Comparison of ENCODE assay signal across 19 mouse cellular contexts in the genomic region with DNA sequence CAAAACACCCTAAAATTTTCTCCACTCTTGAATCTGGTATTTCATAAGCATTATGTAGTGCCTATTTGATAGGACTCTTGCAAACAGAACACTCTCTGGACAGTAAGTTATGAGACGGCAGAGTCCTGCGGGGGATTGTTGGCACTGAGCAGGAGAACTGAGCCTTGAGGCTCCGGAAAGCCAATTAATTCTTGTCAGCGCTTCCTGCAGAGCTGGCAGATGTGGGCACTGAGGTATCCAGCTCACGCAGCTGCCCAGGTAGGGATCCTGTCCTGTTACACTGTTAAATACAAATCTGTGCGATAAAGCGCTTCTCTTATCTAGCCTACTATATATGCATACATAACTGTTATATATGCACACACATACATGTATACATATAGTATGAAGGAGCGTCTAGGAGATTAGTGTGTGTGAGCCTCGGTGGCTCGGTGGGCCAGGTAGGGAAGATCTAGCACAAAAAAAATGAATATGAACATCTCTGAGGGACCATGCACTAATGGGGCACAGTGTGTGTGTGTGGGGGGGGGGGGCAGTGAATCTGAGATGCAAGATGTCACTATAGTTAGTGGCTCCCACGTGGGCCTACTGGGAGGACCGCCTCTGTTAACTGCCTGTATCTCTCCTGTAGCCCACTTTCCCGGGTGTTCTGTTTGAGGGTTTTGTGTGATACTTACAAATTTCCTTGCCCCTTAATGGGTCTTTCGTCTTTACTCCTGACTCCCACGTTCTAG.
DNase-seq lines count a peak whose midpoint lies in the region; ATAC-seq and TF ChIP-seq lines count a peak whose summit lies in the region.
"Had no signal": no experiment of that assay in that cellular context is flagged by ENCODE, and none has a peak within 500 bp of the region (broad histone marks: within the 10 kb centered on the region; RNA-seq: fewer than 3 reads in every experiment).

No protein-coding gene starts in this region.

- no peak for DNase-seq in hindbrain, embryonic 11.5 days (ENCODE audit: low spot score)
- peak; percentile 61 for DNase-seq in brain, embryonic 14.5 days (ENCODE audit: low read depth)
- DNase-seq in cerebellum, postnatal 14 days, result peak; percentile 27 to 33
- DNase-seq in midbrain, postnatal 0 days (ENCODE audit: low spot score), result peak; percentile 69
- no peak for DNase-seq in kidney, postnatal 10 days
- DNase-seq: adrenal gland, postnatal 10 days; heart, postnatal 14 days; kidney, adult 8-10 months; kidney, postnatal 36 days; liver; liver, postnatal 0 days; lung, postnatal 10 days; right cerebral cortex, postnatal 4 days; thymus, adult 2 months had no signal

- 65% methylated on average over 15 of the region's 15 CpGs for WGBS in hindbrain, embryonic 12.5 days
- WGBS in hindbrain, embryonic 11.5 days, result 72% methylated on average over 15 of the region's 15 CpGs
- WGBS in midbrain, postnatal 0 days, result 50% methylated on average over 15 of the region's 15 CpGs

- H3K4me3 ChIP-seq in hindbrain, embryonic 12.5 days, result no peak overlapping the region
- no peak overlapping the region for H3K4me3 ChIP-seq in hindbrain, embryonic 11.5 days (ENCODE audit: low read depth, low read length)
- H3K4me3 ChIP-seq in midbrain, postnatal 0 days (ENCODE audit: low read depth, low read length), result no peak overlapping the region
- H3K4me3 ChIP-seq: embryonic facial prominence, embryonic 10.5 days; forebrain, embryonic 12.5 days; heart, embryonic 12.5 days had no signal

- H3K4me2 ChIP-seq in hindbrain, embryonic 12.5 days (replicated peaks), result no peak overlapping the region
- no peak overlapping the region for H3K4me2 ChIP-seq in hindbrain, embryonic 11.5 days (replicated peaks; ENCODE audit: low read depth, low read length)
- H3K4me2 ChIP-seq in midbrain, postnatal 0 days (ENCODE audit: low read depth, low read length, poor library complexity, severe bottlenecking), result no peak overlapping the region
- H3K4me2 ChIP-seq: forebrain, embryonic 12.5 days; heart, embryonic 12.5 days had no signal

- no peak overlapping the region for H3K9ac ChIP-seq in hindbrain, embryonic 12.5 days
- H3K9ac ChIP-seq in hindbrain, embryonic 11.5 days (ENCODE audit: low read depth, low read length), result no peak overlapping the region
- no peak overlapping the region for H3K9ac ChIP-seq in midbrain, postnatal 0 days (replicated peaks; ENCODE audit: low read length, poor library complexity, severe bottlenecking)
- H3K9ac ChIP-seq: forebrain, embryonic 12.5 days; heart, embryonic 12.5 days; liver, postnatal 0 days had no signal

- TF ChIP-seq CTCF in brain, embryonic 14.5 days (IDR thresholded peaks at IDR 0.05; ENCODE audit: borderline replicate concordance, extremely low read depth, insufficient read depth, insufficient read length), result no peak
- no peak for TF ChIP-seq CTCF in midbrain, postnatal 0 days (IDR thresholded peaks at IDR 0.05)

- H3K9me3 ChIP-seq in hindbrain, embryonic 12.5 days (replicated peaks), result no peaks in the 10 kb centered on the region
- H3K9me3 ChIP-seq in hindbrain, embryonic 11.5 days (ENCODE audit: control insufficient read depth, low read length), result no peaks in the 10 kb centered on the region
- H3K9me3 ChIP-seq in midbrain, postnatal 0 days (ENCODE audit: low read length), result no peaks in the 10 kb centered on the region
- H3K9me3 ChIP-seq: embryonic facial prominence, embryonic 10.5 days; forebrain, embryonic 12.5 days; heart, embryonic 12.5 days had no signal

- no peak for TF ChIP-seq POLR2A in brain, embryonic 14.5 days (IDR thresholded peaks at IDR 0.05; ENCODE audit: borderline replicate concordance, extremely low read depth, insufficient read depth, insufficient read length, poor library complexity, severe bottlenecking)

- H3K36me3 ChIP-seq in hindbrain, embryonic 12.5 days, result no peaks in the 10 kb centered on the region
- H3K36me3 ChIP-seq in hindbrain, embryonic 11.5 days (ENCODE audit: control insufficient read depth, insufficient read depth, low read length), result no peaks in the 10 kb centered on the region
- H3K36me3 ChIP-seq in midbrain, postnatal 0 days (ENCODE audit: insufficient read depth, low read length), result no peaks in the 10 kb centered on the region
- H3K36me3 ChIP-seq: embryonic facial prominence, embryonic 10.5 days; forebrain, embryonic 12.5 days; heart, embryonic 12.5 days had no signal

- H3K4me1 ChIP-seq in hindbrain, embryonic 12.5 days, result 0 out of 2 replicates have a peak, but pooled peaks cover 6% of the 10 kb centered on the region
- H3K4me1 ChIP-seq in hindbrain, embryonic 11.5 days (replicated peaks; ENCODE audit: control insufficient read depth, insufficient read depth, low read length), result no peaks in the 10 kb centered on the region
- no peaks in the 10 kb centered on the region for H3K4me1 ChIP-seq in midbrain, postnatal 0 days (ENCODE audit: insufficient read depth, low read length)
- H3K4me1 ChIP-seq: embryonic facial prominence, embryonic 10.5 days; heart, embryonic 12.5 days had no signal

- 0 out of 2 replicates have a peak overlapping the region, but pooled peaks have one; percentile 2 for H3K27ac ChIP-seq in hindbrain, embryonic 12.5 days
- H3K27ac ChIP-seq in hindbrain, embryonic 11.5 days (ENCODE audit: low read depth, low read length), result no peak overlapping the region
- H3K27ac ChIP-seq in midbrain, postnatal 0 days (ENCODE audit: low read depth, low read length), result no peak overlapping the region
- H3K27ac ChIP-seq: embryonic facial prominence, embryonic 10.5 days; forebrain, embryonic 12.5 days had no signal

- no peak for ATAC-seq in hindbrain, embryonic 12.5 days (ENCODE audit: low FRiP score)
- no peak for ATAC-seq in hindbrain, embryonic 11.5 days (ENCODE audit: low FRiP score)
- no peak for ATAC-seq in midbrain, postnatal 0 days (ENCODE audit: low FRiP score)
- ATAC-seq in activated CD4-positive, CD25-positive, alpha-beta regulatory T cell, adult 4 months, result no peak
- ATAC-seq: liver, postnatal 0 days had no signal

- no peaks in the 10 kb centered on the region for H3K27me3 ChIP-seq in hindbrain, embryonic 12.5 days
- H3K27me3 ChIP-seq in hindbrain, embryonic 11.5 days (ENCODE audit: control insufficient read depth, insufficient read depth, low read length), result no peaks in the 10 kb centered on the region
- no peaks in the 10 kb centered on the region for H3K27me3 ChIP-seq in midbrain, postnatal 0 days (ENCODE audit: insufficient read depth, low read length)
- H3K27me3 ChIP-seq: forebrain, embryonic 12.5 days; heart, embryonic 12.5 days had no signal

Comparison
In these comparisons a context has a peak if more than half of its experiments do, and no peak if none do; other contexts are left out.
1. DNase-seq: peak in brain, embryonic 14.5 days (single experiment), cerebellum, postnatal 14 days (2 of 2) and midbrain, postnatal 0 days (single experiment); none in hindbrain, embryonic 11.5 days (single experiment) and kidney, postnatal 10 days (single experiment).